Comparison of ENCODE assay signal across 9 mouse cellular contexts in the genomic region with DNA sequence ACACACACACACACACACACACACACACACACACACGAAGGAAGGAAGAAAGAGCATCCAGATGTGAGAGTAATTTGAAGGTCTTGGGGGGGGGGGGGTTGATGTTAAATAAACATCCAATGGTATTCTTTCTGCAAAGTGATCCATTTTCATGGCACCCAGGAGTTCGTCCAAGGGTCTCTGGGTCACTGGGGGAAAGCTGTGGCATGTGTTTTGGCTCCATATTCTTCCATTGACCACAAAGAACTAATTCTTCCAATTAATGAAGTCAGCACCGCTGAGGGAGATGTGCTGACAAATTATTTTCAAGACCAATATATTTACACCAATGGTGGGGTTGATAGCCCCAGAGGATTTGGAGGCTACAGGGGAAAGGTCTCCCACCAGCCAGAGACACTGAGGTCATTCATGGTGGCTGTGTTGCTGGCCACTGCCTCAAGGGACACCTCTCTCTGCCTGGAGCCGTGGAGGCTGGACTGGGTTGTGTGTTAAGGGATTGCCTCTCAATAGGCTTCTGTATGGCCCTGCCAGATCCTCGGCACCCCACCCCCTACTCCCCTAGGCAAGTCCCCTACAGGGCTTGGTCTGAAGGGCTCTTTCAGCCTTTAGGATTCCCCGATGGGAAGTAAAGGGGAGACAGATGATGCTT.
A peak's percentile ranks its signal among the peaks of the same experiment; 100 is the strongest.
DNase-seq lines count a peak whose midpoint lies in the region; ATAC-seq and TF ChIP-seq lines count a peak whose summit lies in the region.
"Had no signal": no experiment of that assay in that cellular context is flagged by ENCODE, and none has a peak within 500 bp of the region (broad histone marks: within the 10 kb centered on the region; RNA-seq: fewer than 3 reads in every experiment).

No protein-coding gene starts in this region.

- no peak overlapping the region for H3K4me3 ChIP-seq in kidney, embryonic 15.5 days (replicated peaks)
- H3K4me3 ChIP-seq in embryonic facial prominence, embryonic 11.5 days (ENCODE audit: low read depth, low read length), result no peak overlapping the region
- H3K4me3 ChIP-seq in limb, embryonic 14.5 days (replicated peaks; ENCODE audit: low read length), result no peak overlapping the region

- H3K4me1 ChIP-seq in kidney, embryonic 15.5 days, result peaks cover 34% of the 10 kb centered on the region
- H3K4me1 ChIP-seq in embryonic facial prominence, embryonic 11.5 days (ENCODE audit: control insufficient read depth, insufficient read depth, low read length), result peaks cover 3% of the 10 kb centered on the region
- H3K4me1 ChIP-seq in limb, embryonic 14.5 days (ENCODE audit: control insufficient read depth, insufficient read depth, low read length), result peaks cover 8% of the 10 kb centered on the region

- peak overlapping the region; percentile 56 for H3K27ac ChIP-seq in kidney, embryonic 15.5 days
- H3K27ac ChIP-seq in embryonic facial prominence, embryonic 11.5 days (replicated peaks; ENCODE audit: low read depth, low read length), result peak overlapping the region; percentile 13; the same call in 1 of the 2 replicates
- H3K27ac ChIP-seq in limb, embryonic 14.5 days (replicated peaks; ENCODE audit: low read depth, low read length), result 0 out of 2 replicates have a peak overlapping the region, but pooled peaks have one; percentile 2

- no peaks in the 10 kb centered on the region for H3K9me3 ChIP-seq in kidney, embryonic 15.5 days (replicated peaks)
- no peaks in the 10 kb centered on the region for H3K9me3 ChIP-seq in embryonic facial prominence, embryonic 11.5 days (replicated peaks; ENCODE audit: control insufficient read depth, low read length)
- H3K9me3 ChIP-seq in limb, embryonic 14.5 days (ENCODE audit: control insufficient read depth, low read length), result no peaks in the 10 kb centered on the region

- no peaks in the 10 kb centered on the region for H3K27me3 ChIP-seq in kidney, embryonic 15.5 days
- no peaks in the 10 kb centered on the region for H3K27me3 ChIP-seq in embryonic facial prominence, embryonic 11.5 days (ENCODE audit: control insufficient read depth, insufficient read depth, low read length)
- peaks cover 12% of the 10 kb centered on the region for H3K27me3 ChIP-seq in limb, embryonic 14.5 days (ENCODE audit: control insufficient read depth, insufficient read depth, low read length)

- no peak for TF ChIP-seq POLR2A in limb, embryonic 14.5 days (IDR thresholded peaks at IDR 0.05; ENCODE audit: borderline replicate concordance, extremely low read depth, insufficient read depth, insufficient read length)

- H3K36me3 ChIP-seq in kidney, embryonic 15.5 days, result no peaks in the 10 kb centered on the region
- no peaks in the 10 kb centered on the region for H3K36me3 ChIP-seq in embryonic facial prominence, embryonic 11.5 days (replicated peaks; ENCODE audit: control insufficient read depth, insufficient read depth, low read depth, low read length)
- H3K36me3 ChIP-seq in limb, embryonic 14.5 days (ENCODE audit: control insufficient read depth, insufficient read depth, low read length), result no peaks in the 10 kb centered on the region

- DNase-seq in heart, adult 11 months, result peak; percentile 86
- no peak for DNase-seq in heart, postnatal 14 days
- no peak for DNase-seq in kidney, adult 8-10 months
- no peak for DNase-seq in embryonic facial prominence, embryonic 11.5 days (ENCODE audit: low spot score)
- DNase-seq in limb, embryonic 14.5 days (ENCODE audit: low spot score), result peak; percentile 48
- no peak for DNase-seq in ovary, postnatal 36 days (ENCODE audit: low spot score)
- no peak for DNase-seq in right cerebral cortex, postnatal 10 days (ENCODE audit: low spot score in 2 of 2)
- DNase-seq: heart, postnatal 36 days had no signal

- H3K4me2 ChIP-seq in kidney, embryonic 15.5 days, result no peak overlapping the region
- peak overlapping the region; percentile 4; the same call in 1 of the 2 replicates for H3K4me2 ChIP-seq in embryonic facial prominence, embryonic 11.5 days (ENCODE audit: low read depth, low read length)
- H3K4me2 ChIP-seq in limb, embryonic 14.5 days (replicated peaks; ENCODE audit: low read depth, low read length, severe bottlenecking), result no peak overlapping the region

- H3K9ac ChIP-seq in kidney, embryonic 15.5 days, result no peak overlapping the region
- H3K9ac ChIP-seq in embryonic facial prominence, embryonic 11.5 days (replicated peaks; ENCODE audit: low read length), result no peak overlapping the region
- H3K9ac ChIP-seq in limb, embryonic 14.5 days (ENCODE audit: low read depth, low read length, severe bottlenecking), result no peak overlapping the region

- WGBS in kidney, embryonic 15.5 days, result 37% methylated on average over 6 of the region's 6 CpGs
- 22% methylated on average over 6 of the region's 6 CpGs for WGBS in embryonic facial prominence, embryonic 11.5 days
- 32% methylated on average over 6 of the region's 6 CpGs for WGBS in limb, embryonic 14.5 days

- intact Hi-C loops in heart, postnatal 14 days (cut with DNase I), result no loop called here

- peak; percentile 48; the same call in 1 of the 2 replicates for ATAC-seq in kidney, embryonic 15.5 days (replicated peaks; ENCODE audit: low FRiP score)
- 0 out of 2 replicates have a peak, but pooled peaks have one; percentile 34 for ATAC-seq in embryonic facial prominence, embryonic 11.5 days (replicated peaks; ENCODE audit: insufficient number of reproducible peaks, low FRiP score, low TSS enrichment, low read depth)
- peak; percentile 74 for ATAC-seq in limb, embryonic 14.5 days (ENCODE audit: low FRiP score, low read depth)

Comparison
In these comparisons a context has a peak if more than half of its experiments do, and no peak if none do; other contexts are left out.
1. DNase-seq: peak in heart, adult 11 months (single experiment) and limb, embryonic 14.5 days (single experiment); none in heart, postnatal 14 days (0 of 2), kidney, adult 8-10 months (0 of 2), embryonic facial prominence, embryonic 11.5 days (single experiment), ovary, postnatal 36 days (single experiment) and right cerebral cortex, postnatal 10 days (0 of 2).
2. H3K27ac ChIP-seq: peak in every context shown above with its lines; median percentile 56 in kidney, embryonic 15.5 days; 13 in embryonic facial prominence, embryonic 11.5 days; 2 in limb, embryonic 14.5 days.
3. Peak in every context shown above with its lines, with median percentiles within 50 percentile points of each other: ATAC-seq.